Mouse (Mus musculus): ENCODE data around the gene Dchs2. TPM values are rescaled to one million over a fixed set of nuclear protein-coding genes. Genes with fewer than 3 reads are reported as not detected.
"Not testable (repeated sequence)": the region's sequence is repeated elsewhere in the genome, so short reads cannot be mapped to it uniquely, and the experiment has no call there.

Gene Dchs2
- polyA plus RNA-seq, 1 experiment from 2014 or later: 0.78 TPM

GRCm38 (mm10) chr3:83111485-83112261 lies 16.1 kb upstream of the Dchs2 start:
- Histone ChIP-seq H3K4me1 (ENCODE audit: control insufficient read depth, insufficient read depth, low read length) (peaks cover 6% of the 10 kb centered on the region; the same call in 1 of the 2 replicates), H3K9ac (replicated peaks; ENCODE audit: low read depth, low read length) (no peak overlapping the region), H3K36me3 (ENCODE audit: control insufficient read depth, insufficient read depth, low read length) (no peaks in the 10 kb centered on the region), H3K9me3 (ENCODE audit: control insufficient read depth, low read depth, low read length) (no peaks in the 10 kb centered on the region), H3K27me3 (ENCODE audit: control insufficient read depth, insufficient read depth, low read length) (no peaks in the 10 kb centered on the region), H3K4me3 (ENCODE audit: low read depth, low read length) (no peak overlapping the region), H3K27ac (ENCODE audit: low read length) (no peak overlapping the region), H3K4me2 (replicated peaks; ENCODE audit: low read depth, low read length) (no peak overlapping the region)
- 58% methylated on average over 7 of the region's 7 CpGs for WGBS
- ATAC-seq (ENCODE audit: insufficient number of reproducible peaks, insufficient read depth, low FRiP score, low read depth): no peak

- peaks cover 6% of the 10 kb centered on the region; the same call in 1 of the 2 replicates for H3K4me1 ChIP-seq (ENCODE audit: control insufficient read depth, insufficient read depth, low read length)
- H3K4me2 ChIP-seq (replicated peaks; ENCODE audit: low read depth, low read length): no peak overlapping the region
- no peak for ATAC-seq (ENCODE audit: insufficient number of reproducible peaks, insufficient read depth, low FRiP score, low read depth)
- no peaks in the 10 kb centered on the region for H3K9me3 ChIP-seq (ENCODE audit: control insufficient read depth, low read depth, low read length)
- WGBS: 23% methylated on average over 3 of the region's 3 CpGs
- H3K9ac ChIP-seq (replicated peaks; ENCODE audit: low read depth, low read length): no peak overlapping the region
- H3K4me3 ChIP-seq (ENCODE audit: low read depth, low read length): no peak overlapping the region
- H3K36me3 ChIP-seq (ENCODE audit: control insufficient read depth, insufficient read depth, low read length): no peaks in the 10 kb centered on the region
- no peaks in the 10 kb centered on the region for H3K27me3 ChIP-seq (ENCODE audit: control insufficient read depth, insufficient read depth, low read length)
- no peak overlapping the region for H3K27ac ChIP-seq (ENCODE audit: low read length)
Observed at GRCm38 (mm10) chr3:83112869-83113268, 14.9 kb upstream of the Dchs2 start.

GRCm38 (mm10) chr3:83114946-83115345 lies 12.8 kb upstream of the Dchs2 start:
- H3K27me3 ChIP-seq (ENCODE audit: control insufficient read depth, insufficient read depth, low read length): no peaks in the 10 kb centered on the region
- no peak overlapping the region for H3K27ac ChIP-seq (ENCODE audit: low read length)
- H3K4me3 ChIP-seq (ENCODE audit: low read depth, low read length): no peak overlapping the region
- no peak for ATAC-seq (ENCODE audit: insufficient number of reproducible peaks, insufficient read depth, low FRiP score, low read depth)
- peaks cover 6% of the 10 kb centered on the region; the same call in 1 of the 2 replicates for H3K4me1 ChIP-seq (ENCODE audit: control insufficient read depth, insufficient read depth, low read length)
- no peak overlapping the region for H3K9ac ChIP-seq (replicated peaks; ENCODE audit: low read depth, low read length)
- no peaks in the 10 kb centered on the region for H3K9me3 ChIP-seq (ENCODE audit: control insufficient read depth, low read depth, low read length)
- no peak overlapping the region for H3K4me2 ChIP-seq (replicated peaks; ENCODE audit: low read depth, low read length)
- WGBS: 59% methylated on average over 1 of the region's 1 CpGs
- no peaks in the 10 kb centered on the region for H3K36me3 ChIP-seq (ENCODE audit: control insufficient read depth, insufficient read depth, low read length)

GRCm38 (mm10) chr3:83117592-83117991 lies 10.2 kb upstream of the Dchs2 start:
- H3K4me1 ChIP-seq (ENCODE audit: control insufficient read depth, insufficient read depth, low read length): no peaks in the 10 kb centered on the region
- 67% methylated on average over 10 of the region's 10 CpGs for WGBS
- no peak for ATAC-seq (ENCODE audit: insufficient number of reproducible peaks, insufficient read depth, low FRiP score, low read depth)
- H3K9ac ChIP-seq (replicated peaks; ENCODE audit: low read depth, low read length): no peak overlapping the region
- no peak overlapping the region for H3K27ac ChIP-seq (ENCODE audit: low read length)
- H3K4me2 ChIP-seq (replicated peaks; ENCODE audit: low read depth, low read length): no peak overlapping the region
- H3K27me3 ChIP-seq (ENCODE audit: control insufficient read depth, insufficient read depth, low read length): no peaks in the 10 kb centered on the region
- no peaks in the 10 kb centered on the region for H3K9me3 ChIP-seq (ENCODE audit: control insufficient read depth, low read depth, low read length)
- H3K36me3 ChIP-seq (ENCODE audit: control insufficient read depth, insufficient read depth, low read length): no peaks in the 10 kb centered on the region
- H3K4me3 ChIP-seq (ENCODE audit: low read depth, low read length): no peak overlapping the region

- not testable (repeated sequence) for H3K9ac ChIP-seq (replicated peaks; ENCODE audit: low read depth, low read length); ATAC-seq (ENCODE audit: insufficient number of reproducible peaks, insufficient read depth, low FRiP score, low read depth); H3K36me3 ChIP-seq (ENCODE audit: control insufficient read depth, insufficient read depth, low read length); H3K4me3 ChIP-seq (ENCODE audit: low read depth, low read length); H3K4me2 ChIP-seq (replicated peaks; ENCODE audit: low read depth, low read length); H3K27ac ChIP-seq (ENCODE audit: low read length); H3K9me3 ChIP-seq (ENCODE audit: control insufficient read depth, low read depth, low read length)
- Histone ChIP-seq H3K4me1 (ENCODE audit: control insufficient read depth, insufficient read depth, low read length) (peaks cover 19% of the 10 kb centered on the region), H3K27me3 (ENCODE audit: control insufficient read depth, insufficient read depth, low read length) (peaks cover 14% of the 10 kb centered on the region)
- 95% methylated on average over 9 of the region's 9 CpGs for WGBS
Observed at GRCm38 (mm10) chr3:83123945-83124344, 3.8 kb upstream of the Dchs2 start.

GRCm38 (mm10) chr3:83127088-83127725 lies 541 bp upstream of the Dchs2 start:
- H3K4me2 ChIP-seq (replicated peaks; ENCODE audit: low read depth, low read length): peak overlapping the region; percentile 97
- H3K27me3 ChIP-seq (ENCODE audit: control insufficient read depth, insufficient read depth, low read length): peaks cover 30% of the 10 kb centered on the region
- peak overlapping the region; percentile 49 for H3K4me3 ChIP-seq (ENCODE audit: low read depth, low read length)
- H3K36me3 ChIP-seq (ENCODE audit: control insufficient read depth, insufficient read depth, low read length): no peaks in the 10 kb centered on the region
- H3K9ac ChIP-seq (replicated peaks; ENCODE audit: low read depth, low read length): no peak overlapping the region
- under 1% methylated on average over 36 of the region's 37 CpGs for whole genome bisulfite sequencing
- no peaks in the 10 kb centered on the region for H3K9me3 ChIP-seq (ENCODE audit: control insufficient read depth, low read depth, low read length)
- no peak overlapping the region; the same call in 1 of the 2 replicates for H3K27ac ChIP-seq (ENCODE audit: low read length)
- peak; percentile 80; the same call in 1 of the 2 replicates for ATAC-seq (ENCODE audit: insufficient number of reproducible peaks, insufficient read depth, low FRiP score, low read depth)
- H3K4me1 ChIP-seq (ENCODE audit: control insufficient read depth, insufficient read depth, low read length): peaks cover 21% of the 10 kb centered on the region

GRCm38 (mm10) chr3:83128449-83128922 lies 738 bp downstream of the Dchs2 start:
- Histone ChIP-seq H3K4me1 (ENCODE audit: control insufficient read depth, insufficient read depth, low read length) (peaks cover 21% of the 10 kb centered on the region), H3K27me3 (ENCODE audit: control insufficient read depth, insufficient read depth, low read length) (peaks cover 30% of the 10 kb centered on the region), H3K27ac (ENCODE audit: low read length) (no peak overlapping the region), H3K4me2 (replicated peaks; ENCODE audit: low read depth, low read length) (peak overlapping the region; percentile 97), H3K4me3 (ENCODE audit: low read depth, low read length) (peak overlapping the region; percentile 49), H3K9me3 (ENCODE audit: control insufficient read depth, low read depth, low read length) (no peaks in the 10 kb centered on the region), H3K9ac (replicated peaks; ENCODE audit: low read depth, low read length) (peak overlapping the region; percentile 21; the same call in 1 of the 2 replicates), H3K36me3 (ENCODE audit: control insufficient read depth, insufficient read depth, low read length) (no peaks in the 10 kb centered on the region)
- under 1% methylated on average over 43 of the region's 43 CpGs for WGBS
- ATAC-seq (ENCODE audit: insufficient number of reproducible peaks, insufficient read depth, low FRiP score, low read depth): no peak

GRCm38 (mm10) chr3:83129151-83129550 lies 1.4 kb downstream of the Dchs2 start:
- ATAC-seq (ENCODE audit: insufficient number of reproducible peaks, insufficient read depth, low FRiP score, low read depth): no peak
- H3K4me1 ChIP-seq (ENCODE audit: control insufficient read depth, insufficient read depth, low read length): peaks cover 21% of the 10 kb centered on the region
- no peak overlapping the region; the same call in 1 of the 2 replicates for H3K9ac ChIP-seq (replicated peaks; ENCODE audit: low read depth, low read length)
- H3K4me3 ChIP-seq (ENCODE audit: low read depth, low read length): peak overlapping the region; percentile 49
- H3K4me2 ChIP-seq (replicated peaks; ENCODE audit: low read depth, low read length): peak overlapping the region; percentile 97
- 5% methylated on average over 22 of the region's 22 CpGs for WGBS
- no peaks in the 10 kb centered on the region for H3K9me3 ChIP-seq (ENCODE audit: control insufficient read depth, low read depth, low read length)
- H3K27me3 ChIP-seq (ENCODE audit: control insufficient read depth, insufficient read depth, low read length): peaks cover 30% of the 10 kb centered on the region
- H3K27ac ChIP-seq (ENCODE audit: low read length): no peak overlapping the region
- no peaks in the 10 kb centered on the region for H3K36me3 ChIP-seq (ENCODE audit: control insufficient read depth, insufficient read depth, low read length)
